Mouse (Mus musculus): ENCODE measurements around the gene Epb41. TPM values are rescaled to one million over a fixed set of nuclear protein-coding genes. Genes with fewer than 3 reads are reported as not detected.

The Epb41 gene
- polyA plus RNA-seq, 1 experiment from 2014 or later, result 136 TPM

GRCm38 (mm10) chr4:132093136-132093535 lies 18.0 kb upstream of the Epb41 start:
- Histone ChIP-seq H3K4me3 (replicated peaks) (no peak overlapping the region), H3K9ac (no peak overlapping the region), H3K4me2 (no peak overlapping the region), H3K9me3 (no peaks in the 10 kb centered on the region), H3K27me3 (0 out of 2 replicates have a peak, but pooled peaks cover 3% of the 10 kb centered on the region), H3K4me1 (no peaks in the 10 kb centered on the region), H3K36me3 (replicated peaks) (no peaks in the 10 kb centered on the region), H3K27ac (no peak overlapping the region)
- ATAC-seq (ENCODE audit: low FRiP score), result no peak
- WGBS, result 85% methylated on average over 6 of the region's 6 CpGs

GRCm38 (mm10) chr4:132088921-132089320 lies 13.8 kb upstream of the Epb41 start:
- no peaks in the 10 kb centered on the region for H3K36me3 ChIP-seq (replicated peaks)
- 19% methylated on average over 7 of the region's 7 CpGs for WGBS
- H3K27me3 ChIP-seq, result peaks cover 13% of the 10 kb centered on the region; the same call in 1 of the 2 replicates

DNA sequence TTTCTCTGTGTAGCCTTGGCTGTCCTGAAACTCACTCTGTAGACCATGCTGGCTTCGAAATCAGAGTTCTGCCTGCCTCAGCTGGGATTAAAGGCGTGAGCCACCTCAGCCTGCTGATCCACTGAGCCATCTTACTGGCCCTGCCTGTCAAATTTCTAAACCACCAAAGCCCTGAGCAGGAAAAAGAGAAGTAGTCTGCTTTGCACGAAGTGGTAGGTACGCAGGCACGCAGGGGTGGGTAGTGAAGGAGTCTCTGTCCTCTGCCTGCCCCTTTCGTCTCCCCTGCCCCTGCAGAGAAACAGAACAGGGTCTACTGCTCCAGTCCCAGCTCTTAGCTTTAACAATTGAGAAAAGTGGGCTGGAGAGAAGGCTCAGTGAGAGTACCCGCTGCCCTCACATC lies 10.0 kb upstream of the Epb41 start:
- H3K4me1 ChIP-seq, result peaks cover 7% of the 10 kb centered on the region
- H3K4me2 ChIP-seq, result no peak overlapping the region
- no peak overlapping the region for H3K27ac ChIP-seq
- ATAC-seq (ENCODE audit: low FRiP score), result no peak
- peaks cover 22% of the 10 kb centered on the region for H3K27me3 ChIP-seq
- H3K36me3 ChIP-seq (replicated peaks), result no peaks in the 10 kb centered on the region
- no peaks in the 10 kb centered on the region for H3K9me3 ChIP-seq
- no peak overlapping the region for H3K4me3 ChIP-seq (replicated peaks)
- WGBS, result 82% methylated on average over 7 of the region's 7 CpGs
- H3K9ac ChIP-seq, result no peak overlapping the region

More at GRCm38 (mm10) chr4:132088921-132089320, 13.8 kb upstream of the Epb41 start:
- no peak overlapping the region for H3K4me2 ChIP-seq
- no peak for ATAC-seq (ENCODE audit: low FRiP score)
- no peaks in the 10 kb centered on the region for H3K9me3 ChIP-seq
- no peak overlapping the region for H3K9ac ChIP-seq
- no peak overlapping the region for H3K27ac ChIP-seq
- H3K4me3 ChIP-seq (replicated peaks), result no peak overlapping the region
- peaks cover 3% of the 10 kb centered on the region for H3K4me1 ChIP-seq

- Histone ChIP-seq H3K27me3 (peaks cover 56% of the 10 kb centered on the region), H3K9me3 (no peaks in the 10 kb centered on the region), H3K4me2 (no peak overlapping the region), H3K27ac (no peak overlapping the region), H3K4me1 (peaks cover 24% of the 10 kb centered on the region), H3K9ac (no peak overlapping the region), H3K36me3 (replicated peaks) (no peaks in the 10 kb centered on the region), H3K4me3 (replicated peaks) (no peak overlapping the region)
- no peak for ATAC-seq (ENCODE audit: low FRiP score)
- WGBS, result 78% methylated on average over 4 of the region's 4 CpGs
Observed at GRCm38 (mm10) chr4:132080492-132080983, 5.4 kb upstream of the Epb41 start.

DNA sequence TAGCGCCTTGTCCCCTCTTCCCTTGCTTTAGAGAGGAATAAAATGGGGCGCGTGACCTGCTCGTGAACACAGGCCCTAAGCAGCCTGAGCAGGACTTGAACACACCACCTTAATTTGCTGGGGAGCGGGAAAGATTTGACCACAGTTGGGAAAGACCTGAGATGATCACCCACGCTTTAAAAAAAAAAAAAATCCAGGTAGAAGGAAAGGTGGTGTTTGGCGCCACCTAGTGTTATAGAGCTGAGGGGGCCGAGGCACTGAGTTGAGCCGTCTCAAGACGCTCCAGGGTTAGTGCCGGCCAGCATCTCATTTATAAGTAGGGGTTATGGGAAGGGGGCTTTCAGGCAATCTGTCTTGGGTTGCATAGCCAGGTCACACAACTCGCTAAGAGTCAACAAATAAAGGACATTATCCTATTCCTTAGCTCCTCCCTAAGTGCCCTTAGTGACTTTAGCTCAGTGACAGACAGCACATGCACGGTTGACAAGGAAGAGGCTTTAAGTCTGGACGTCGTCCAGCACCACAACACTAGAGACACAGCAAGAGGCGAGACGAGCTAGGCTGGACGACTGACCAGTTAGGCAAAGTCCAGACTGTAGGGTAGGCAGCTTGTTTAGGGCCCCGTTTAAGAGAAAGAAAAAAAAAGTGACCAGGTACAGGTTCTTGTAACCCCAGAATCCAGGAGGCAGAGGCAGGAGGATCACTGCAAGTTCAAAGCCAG lies 4.6 kb upstream of the Epb41 start:
- Histone ChIP-seq H3K4me3 (replicated peaks) (no peak overlapping the region), H3K36me3 (replicated peaks) (no peaks in the 10 kb centered on the region), H3K9me3 (no peaks in the 10 kb centered on the region), H3K9ac (no peak overlapping the region), H3K4me1 (peaks cover 30% of the 10 kb centered on the region), H3K4me2 (no peak overlapping the region), H3K27me3 (peaks cover 53% of the 10 kb centered on the region), H3K27ac (no peak overlapping the region)
- 12% methylated on average over 19 of the region's 19 CpGs for WGBS
- no peak for ATAC-seq (ENCODE audit: low FRiP score)

GRCm38 (mm10) chr4:132078296-132078714 lies 3.2 kb upstream of the Epb41 start:
- no peak overlapping the region for H3K9ac ChIP-seq
- ATAC-seq (ENCODE audit: low FRiP score), result no peak
- H3K4me2 ChIP-seq, result no peak overlapping the region
- H3K36me3 ChIP-seq (replicated peaks), result no peaks in the 10 kb centered on the region
- H3K9me3 ChIP-seq, result no peaks in the 10 kb centered on the region
- 61% methylated on average over 7 of the region's 7 CpGs for WGBS
- no peak overlapping the region for H3K4me3 ChIP-seq (replicated peaks)
- H3K4me1 ChIP-seq, result peaks cover 33% of the 10 kb centered on the region
- peaks cover 68% of the 10 kb centered on the region for H3K27me3 ChIP-seq
- H3K27ac ChIP-seq, result no peak overlapping the region

GRCm38 (mm10) chr4:132077445-132077844 lies 2.3 kb upstream of the Epb41 start:
- no peak overlapping the region for H3K27ac ChIP-seq
- ATAC-seq (ENCODE audit: low FRiP score), result no peak
- no peak overlapping the region for H3K4me3 ChIP-seq (replicated peaks)
- peaks cover 33% of the 10 kb centered on the region for H3K4me1 ChIP-seq
- H3K36me3 ChIP-seq (replicated peaks), result no peaks in the 10 kb centered on the region
- 80% methylated on average over 7 of the region's 7 CpGs for WGBS
- no peak overlapping the region for H3K9ac ChIP-seq
- H3K27me3 ChIP-seq, result peaks cover 73% of the 10 kb centered on the region
- no peaks in the 10 kb centered on the region for H3K9me3 ChIP-seq
- no peak overlapping the region for H3K4me2 ChIP-seq

GRCm38 (mm10) chr4:132076480-132077405 lies 1.6 kb upstream of the Epb41 start:
- no peak for ATAC-seq (ENCODE audit: low FRiP score)
- no peak overlapping the region for H3K9ac ChIP-seq
- no peaks in the 10 kb centered on the region for H3K36me3 ChIP-seq (replicated peaks)
- WGBS, result 22% methylated on average over 20 of the region's 20 CpGs
- no peak overlapping the region for H3K27ac ChIP-seq
- no peak overlapping the region for H3K4me3 ChIP-seq (replicated peaks)
- H3K4me1 ChIP-seq, result peaks cover 33% of the 10 kb centered on the region
- H3K9me3 ChIP-seq, result no peaks in the 10 kb centered on the region
- peaks cover 80% of the 10 kb centered on the region for H3K27me3 ChIP-seq
- H3K4me2 ChIP-seq, result no peak overlapping the region

- Histone ChIP-seq H3K9ac (no peak overlapping the region), H3K9me3 (no peaks in the 10 kb centered on the region), H3K4me1 (peaks cover 33% of the 10 kb centered on the region), H3K27ac (no peak overlapping the region), H3K27me3 (peaks cover 84% of the 10 kb centered on the region), H3K36me3 (replicated peaks) (no peaks in the 10 kb centered on the region), H3K4me3 (replicated peaks) (peak overlapping the region; percentile 65; the same call in 1 of the 2 replicates), H3K4me2 (peak overlapping the region; percentile 100)
- 21% methylated on average over 1 of the region's 1 CpGs for WGBS
- ATAC-seq (ENCODE audit: low FRiP score), result no peak
Observed at GRCm38 (mm10) chr4:132075796-132076195, 675 bp upstream of the Epb41 start.

DNA sequence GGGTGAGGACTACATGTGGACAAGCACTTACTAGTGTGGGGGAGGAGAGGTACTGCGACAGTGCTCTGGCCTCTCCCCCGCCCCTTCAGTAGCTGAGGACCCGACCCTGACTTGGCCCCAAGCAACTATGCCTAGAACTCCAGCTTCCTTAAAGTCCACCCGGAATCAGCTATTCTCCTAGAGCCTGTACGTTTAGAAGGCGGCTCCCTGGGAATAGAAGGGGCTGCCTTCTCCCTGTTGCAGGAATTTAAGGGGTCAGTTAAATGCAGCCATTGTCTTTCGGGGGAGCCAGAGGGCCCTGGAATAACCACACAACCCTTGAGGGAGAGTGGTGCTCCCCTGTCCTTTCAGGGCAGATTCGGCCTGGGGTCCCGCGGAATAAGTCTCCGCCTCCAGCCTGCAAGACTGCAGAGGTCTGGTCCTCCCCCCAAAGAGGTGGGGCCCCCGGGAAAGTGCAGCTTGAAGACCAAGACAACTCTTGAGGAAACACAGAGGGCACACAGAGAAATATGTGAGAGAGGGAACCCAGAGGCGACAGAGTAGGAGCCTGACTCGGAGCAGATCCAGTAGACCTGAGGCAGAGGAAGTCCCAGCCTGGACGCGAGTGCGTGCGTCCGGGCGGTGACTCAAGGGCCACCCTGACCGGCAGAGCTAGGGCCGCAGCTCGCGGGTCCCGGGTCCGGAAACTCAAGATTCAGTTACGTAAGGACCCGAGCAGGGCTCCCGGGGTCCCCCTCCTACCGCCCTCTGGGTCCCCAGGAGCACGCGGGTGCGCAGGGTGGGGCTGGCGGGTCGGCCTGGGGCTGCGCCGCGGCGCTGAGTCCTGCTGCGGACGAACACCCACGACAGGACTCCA lies 816 bp downstream of the Epb41 start, which contains the start of gene Gm10300:
TSS of gene Gm10300 (plus strand) at position 621 of the 856 bp plus-strand sequence.
- Histone ChIP-seq H3K4me3 (replicated peaks) (peak within 1 kb of the TSS; percentile 65), H3K4me2 (peak within 1 kb of the TSS; percentile 100), H3K9ac (peak within 1 kb of the TSS; percentile 66), H3K27ac (no peak within 1 kb of the TSS), H3K27me3 (peaks cover 84% of the 10 kb centered on the region), H3K4me1 (peaks cover 31% of the 10 kb centered on the region), H3K9me3 (no peaks in the 10 kb centered on the region), H3K36me3 (replicated peaks) (no peaks in the 10 kb centered on the region)
- under 1% methylated on average over 42 of the region's 42 CpGs for WGBS
- ATAC-seq (ENCODE audit: low FRiP score), result peak; percentile 49

DNA sequence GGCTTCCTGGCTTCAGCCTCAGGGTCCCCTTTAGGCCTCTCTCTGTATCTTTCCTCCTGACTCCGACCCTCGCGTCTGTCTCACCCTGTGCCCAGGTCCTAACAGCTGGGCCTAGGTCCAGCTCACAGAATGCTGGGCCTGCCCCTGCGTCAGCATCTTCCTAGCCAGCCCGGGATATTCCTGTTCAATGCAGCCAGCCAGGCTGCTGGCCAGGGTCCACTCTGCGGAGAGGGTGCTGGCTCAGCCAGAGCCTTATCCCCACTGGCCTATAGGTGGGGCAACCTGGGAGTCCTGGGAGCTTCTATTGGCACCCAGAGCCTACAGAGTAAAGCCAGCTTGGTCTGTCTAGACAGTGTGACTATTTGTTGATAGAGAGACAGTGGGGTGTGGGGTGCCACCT lies 2.2 kb downstream of the Epb41 start:
- H3K36me3 ChIP-seq (replicated peaks), result no peaks in the 10 kb centered on the region
- H3K9ac ChIP-seq, result no peak overlapping the region
- H3K9me3 ChIP-seq, result no peaks in the 10 kb centered on the region
- peaks cover 71% of the 10 kb centered on the region for H3K27me3 ChIP-seq
- WGBS, result 61% methylated on average over 6 of the region's 6 CpGs
- ATAC-seq (ENCODE audit: low FRiP score), result no peak
- H3K4me1 ChIP-seq, result peaks cover 30% of the 10 kb centered on the region
- H3K27ac ChIP-seq, result no peak overlapping the region
- peak overlapping the region; percentile 15; the same call in 1 of the 2 replicates for H3K4me2 ChIP-seq
- H3K4me3 ChIP-seq (replicated peaks), result no peak overlapping the region; the same call in 1 of the 2 replicates
